Mouse (Mus musculus): ENCODE data around the gene Ppm1m.

GRCm38 (mm10) chr9:106230734-106231106, 31.2 kb upstream of the Ppm1m start:
- TF ChIP-seq TAL1 (IDR thresholded peaks at IDR 0.05; ENCODE audit: low read length), result no peak
- TF ChIP-seq GATA1 (IDR thresholded peaks at IDR 0.05; ENCODE audit: low read length), result no peak
